Mouse (Mus musculus) midbrain, embryonic 16.5 days (tissue): ENCODE measurements around the gene Tsks. TPM values are rescaled to one million over a fixed set of nuclear protein-coding genes. Genes with fewer than 3 reads are reported as not detected.

Source experiments
- ATAC-seq: fragments of 200-750 bp; cut with Nextera tagmentation; 2 replicates; pipeline ENCODE4 v1.8.0; 2017; ENCODE audit warnings: moderate TSS enrichment
- H3K27ac ChIP-seq: fragments of 300-500 bp; sonication (generic); 2 replicates; pipeline ENCODE4 v1.5.1; 2014; ENCODE audit warnings: mild to moderate bottlenecking, low read length, mixed read lengths
- H3K27me3 ChIP-seq: fragments of 300-500 bp; sonication (generic); 2 replicates; pipeline ENCODE4 v1.6.1; 2014; ENCODE audit warnings: low read depth, low read length, mixed read lengths; ENCODE audit not compliant: control insufficient read depth, insufficient read depth
- H3K36me3 ChIP-seq: fragments of 300-500 bp; sonication (generic); 2 replicates; pipeline ENCODE4 v1.6.1; 2014; ENCODE audit warnings: mild to moderate bottlenecking, low read length, moderate library complexity, mixed read lengths; ENCODE audit not compliant: control insufficient read depth, insufficient read depth
- H3K4me1 ChIP-seq: fragments of 300-500 bp; sonication (generic); 2 replicates; pipeline ENCODE4 v1.6.1; 2014; ENCODE audit warnings: mild to moderate bottlenecking, low read length, mixed read lengths; ENCODE audit not compliant: control insufficient read depth, insufficient read depth
- H3K4me2 ChIP-seq: fragments of 300-500 bp; sonication (generic); 2 replicates; pipeline ENCODE4 v1.6.1; 2014; ENCODE audit warnings: mild to moderate bottlenecking, low read length, mixed read lengths
- H3K4me3 ChIP-seq: fragments of 300-500 bp; sonication (generic); 2 replicates; pipeline ENCODE4 v1.5.1; 2014; ENCODE audit warnings: low read depth, mild to moderate bottlenecking, low read length, moderate library complexity, mixed read lengths
- H3K9ac ChIP-seq: fragments of 300-500 bp; sonication (generic); 2 replicates; pipeline ENCODE4 v1.6.1; 2014; ENCODE audit warnings: low read depth, low read length, mixed read lengths
- H3K9me3 ChIP-seq: fragments of 300-500 bp; sonication (generic); replicated peaks from 2 replicates; pipeline ENCODE4 v1.6.1; 2014; ENCODE audit warnings: mild to moderate bottlenecking, low read length, mixed read lengths; ENCODE audit not compliant: control insufficient read depth, poor library complexity, severe bottlenecking
- WGBS: fragments of 180-500 bp; shearing (Covaris S2); extraction: QIAGEN DNeasy Blood & Tissue Kit; methylation state at CpG from one replicate; pipeline ENCODE4 v1.1.7; 2014; 5-methylcytosine and 5-hydroxymethylcytosine counted together
- polyA plus RNA-seq: library from polyadenylated mRNA; unstranded; fragments of >200 nt; fragmentation: Nextera tagmentation; extraction: Ambion mirVana; gene quantifications from 2 replicates; pipeline ENCODE4 v1.2.1, GENCODE M21; 2015

Tsks gene
- polyA plus RNA-seq, 1 experiment from 2014 or later = 0.10 TPM

DNA sequence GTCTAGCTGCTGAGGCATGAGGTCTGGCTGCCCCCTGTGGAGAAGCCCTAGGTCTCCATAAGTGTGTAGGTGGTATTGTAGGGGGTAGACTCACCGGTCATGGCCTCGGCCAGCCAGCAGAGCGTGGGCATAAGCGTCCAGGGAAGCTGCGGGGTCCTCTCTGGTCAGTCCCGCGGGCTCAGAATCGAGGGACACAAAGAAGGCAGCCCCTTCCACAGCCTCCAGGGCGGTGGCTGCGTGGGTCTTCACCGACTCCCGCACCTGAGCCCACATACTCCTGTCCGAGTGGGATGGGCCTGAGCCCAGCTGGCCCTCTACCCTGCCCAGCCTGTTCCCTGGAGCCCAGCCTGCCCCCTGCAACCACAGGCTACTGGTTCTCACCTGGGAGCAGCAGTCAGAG, 22.0 kb downstream of the Tsks start:
- Histone ChIP-seq H3K36me3 (peaks cover 27% of the 10 kb centered on the region), H3K4me2 (no peak overlapping the region), H3K4me1 (no peaks in the 10 kb centered on the region; the same call in 1 of the 2 replicates), H3K9ac (no peak overlapping the region), H3K27me3 (no peaks in the 10 kb centered on the region), H3K9me3 (no peaks in the 10 kb centered on the region), H3K4me3 (no peak overlapping the region), H3K27ac (no peak overlapping the region)
- no peak for ATAC-seq
- 95% methylated on average over 12 of the region's 13 CpGs for WGBS

DNA sequence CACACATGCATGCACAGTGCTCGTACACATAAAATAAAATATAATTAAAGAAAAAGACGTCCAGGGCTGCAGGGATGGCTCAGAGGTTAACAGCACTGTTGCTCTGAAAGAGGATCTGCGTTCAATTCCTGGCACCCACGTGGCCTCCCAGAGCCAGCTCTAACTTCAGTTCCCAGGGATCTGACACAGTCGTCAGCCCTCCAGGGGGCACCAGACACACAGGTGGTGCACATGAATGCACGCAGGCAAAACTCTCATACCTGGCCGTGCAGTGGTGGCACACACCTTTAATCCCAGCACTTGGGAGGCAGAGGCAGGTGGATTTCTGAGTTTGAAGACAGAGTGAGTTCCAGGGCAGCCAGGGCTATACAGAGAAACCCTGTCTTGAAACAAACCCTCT, 23.0 kb downstream of the Tsks start:
- Histone ChIP-seq H3K4me3 (no peak overlapping the region), H3K36me3 (peaks cover 24% of the 10 kb centered on the region), H3K9me3 (no peaks in the 10 kb centered on the region), H3K4me2 (no peak overlapping the region), H3K4me1 (peaks cover 2% of the 10 kb centered on the region), H3K27ac (no peak overlapping the region), H3K9ac (no peak overlapping the region), H3K27me3 (no peaks in the 10 kb centered on the region)
- no peak for ATAC-seq
- 80% methylated on average over 7 of the region's 7 CpGs for WGBS

DNA sequence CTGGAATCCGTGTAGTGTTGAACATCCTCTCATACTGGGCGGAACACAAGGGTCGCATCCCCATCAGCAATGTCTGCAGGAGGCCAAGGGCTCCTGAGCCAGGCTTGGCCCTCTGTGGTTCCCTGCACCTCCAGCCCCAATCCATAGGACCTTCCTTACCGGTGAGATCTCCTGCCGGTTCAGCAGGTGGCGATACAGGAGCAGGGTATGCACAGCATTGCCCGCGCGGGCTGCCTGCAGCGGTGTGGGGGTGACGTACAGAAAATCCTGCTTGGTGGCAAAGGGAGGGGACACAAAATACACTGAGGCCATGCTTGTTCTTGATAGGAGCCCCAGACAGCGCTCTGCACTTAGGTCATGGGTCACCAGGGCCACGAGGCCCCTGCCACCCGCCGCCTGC, 23.6 kb downstream of the Tsks start:
- ATAC-seq = no peak
- H3K27me3 ChIP-seq = no peaks in the 10 kb centered on the region
- no peak overlapping the region for H3K27ac ChIP-seq
- peaks cover 24% of the 10 kb centered on the region for H3K36me3 ChIP-seq
- H3K9me3 ChIP-seq = no peaks in the 10 kb centered on the region
- no peak overlapping the region for H3K9ac ChIP-seq
- no peak overlapping the region for H3K4me3 ChIP-seq
- peaks cover 9% of the 10 kb centered on the region for H3K4me1 ChIP-seq
- H3K4me2 ChIP-seq = no peak overlapping the region
- 77% methylated on average over 15 of the region's 15 CpGs for WGBS

DNA sequence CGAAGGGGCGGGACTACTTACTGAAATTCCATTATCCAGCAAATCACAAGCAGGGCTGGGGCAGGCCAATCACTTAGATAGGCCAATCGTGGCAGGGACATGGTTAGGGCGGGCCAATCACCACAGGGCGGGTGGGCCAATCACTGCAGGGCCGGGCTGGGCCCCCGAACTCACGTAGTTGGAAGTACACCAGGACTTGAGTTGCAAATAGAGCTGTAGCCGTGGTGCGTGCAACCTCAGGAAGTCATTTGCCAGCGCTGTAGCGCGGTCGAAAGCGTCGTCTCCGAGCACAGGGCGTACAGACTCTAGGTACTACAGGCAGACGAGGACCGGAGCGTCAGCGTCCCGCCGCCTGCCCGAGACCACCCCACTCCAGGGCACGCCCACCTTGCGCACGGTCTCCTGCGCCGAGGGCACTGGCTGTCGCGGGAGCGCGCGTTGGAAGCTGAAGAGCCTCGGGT, 27.3 kb downstream of the Tsks start:
- under 1% methylated on average over 36 of the region's 36 CpGs for WGBS
- H3K9ac ChIP-seq = peak overlapping the region; percentile 43
- peaks cover 33% of the 10 kb centered on the region for H3K4me1 ChIP-seq
- peak; percentile 95 for ATAC-seq
- no peaks in the 10 kb centered on the region for H3K27me3 ChIP-seq
- peak overlapping the region; percentile 56 for H3K4me3 ChIP-seq
- H3K36me3 ChIP-seq = peaks cover 14% of the 10 kb centered on the region; the same call in 1 of the 2 replicates
- peak overlapping the region; percentile 63 for H3K4me2 ChIP-seq
- peak overlapping the region; percentile 71 for H3K27ac ChIP-seq
- H3K9me3 ChIP-seq = no peaks in the 10 kb centered on the region

DNA sequence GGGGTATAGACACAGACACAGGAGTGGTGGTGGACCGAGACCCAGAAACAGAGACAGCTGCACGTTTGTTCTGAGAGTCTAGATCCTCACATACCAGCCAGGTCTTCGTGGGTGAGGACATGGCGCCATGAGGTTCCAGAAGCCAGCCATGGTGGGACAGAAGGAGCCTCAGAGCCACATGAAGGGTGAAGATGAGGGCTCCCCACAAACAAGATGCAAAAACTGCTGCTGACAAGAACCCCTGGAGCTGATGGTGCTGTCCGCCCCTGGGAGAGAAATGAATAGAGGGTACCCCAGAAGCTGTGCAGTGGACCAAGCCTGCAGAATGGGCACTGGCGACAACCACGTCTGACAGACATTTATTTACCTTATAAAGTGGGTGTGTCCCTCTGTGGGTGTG, 28.1 kb downstream of the Tsks start:
- Histone ChIP-seq H3K27ac (peak overlapping the region; percentile 71), H3K9me3 (no peaks in the 10 kb centered on the region), H3K4me1 (peaks cover 34% of the 10 kb centered on the region), H3K4me3 (peak overlapping the region; percentile 56), H3K9ac (peak overlapping the region; percentile 43), H3K27me3 (no peaks in the 10 kb centered on the region), H3K4me2 (peak overlapping the region; percentile 63), H3K36me3 (peaks cover 7% of the 10 kb centered on the region; the same call in 1 of the 2 replicates)
- no peak for ATAC-seq
- WGBS = 68% methylated on average over 7 of the region's 7 CpGs

DNA sequence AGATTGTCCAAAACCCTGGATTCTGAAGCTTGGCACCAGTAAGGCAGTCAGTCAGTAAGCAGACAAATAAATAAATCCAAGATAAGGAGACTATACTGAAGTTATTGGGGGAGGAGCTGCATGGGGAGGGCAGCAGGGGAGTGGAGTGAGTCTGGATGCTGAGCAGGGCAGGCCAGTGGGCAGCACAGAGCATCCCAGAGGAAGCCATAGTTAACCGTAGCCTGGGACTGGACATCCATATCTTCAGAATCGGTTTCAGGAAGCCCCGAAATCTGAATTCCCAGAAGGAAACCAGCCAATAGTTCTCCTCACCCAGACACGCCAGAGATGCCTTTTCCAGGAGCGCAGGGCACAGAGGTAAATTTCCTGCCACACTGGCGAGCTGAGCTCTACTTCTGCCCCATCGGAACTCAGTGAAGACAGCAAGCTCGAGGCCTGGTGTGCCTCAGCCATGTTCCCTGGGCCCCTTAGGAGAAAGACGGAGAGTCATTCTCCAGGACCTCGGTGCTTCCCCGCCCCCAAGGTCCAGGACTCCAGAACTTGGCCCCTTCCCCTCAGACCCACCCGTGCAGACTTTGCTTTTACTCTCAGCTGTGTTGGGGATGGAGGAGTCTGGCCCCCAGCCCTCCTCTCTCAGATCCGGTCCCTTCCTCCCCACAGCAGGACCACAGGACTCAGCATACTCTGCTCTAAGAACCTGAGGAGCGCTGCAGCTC, 30.6 kb downstream of the Tsks start:
- Histone ChIP-seq H3K36me3 (peaks cover 15% of the 10 kb centered on the region), H3K9me3 (no peaks in the 10 kb centered on the region), H3K4me3 (peak overlapping the region; percentile 47), H3K27me3 (no peaks in the 10 kb centered on the region), H3K27ac (peak overlapping the region; percentile 95), H3K4me2 (peak overlapping the region; percentile 87), H3K4me1 (peaks cover 34% of the 10 kb centered on the region), H3K9ac (peak overlapping the region; percentile 73)
- no peak for ATAC-seq
- 23% methylated on average over 14 of the region's 14 CpGs for WGBS

DNA sequence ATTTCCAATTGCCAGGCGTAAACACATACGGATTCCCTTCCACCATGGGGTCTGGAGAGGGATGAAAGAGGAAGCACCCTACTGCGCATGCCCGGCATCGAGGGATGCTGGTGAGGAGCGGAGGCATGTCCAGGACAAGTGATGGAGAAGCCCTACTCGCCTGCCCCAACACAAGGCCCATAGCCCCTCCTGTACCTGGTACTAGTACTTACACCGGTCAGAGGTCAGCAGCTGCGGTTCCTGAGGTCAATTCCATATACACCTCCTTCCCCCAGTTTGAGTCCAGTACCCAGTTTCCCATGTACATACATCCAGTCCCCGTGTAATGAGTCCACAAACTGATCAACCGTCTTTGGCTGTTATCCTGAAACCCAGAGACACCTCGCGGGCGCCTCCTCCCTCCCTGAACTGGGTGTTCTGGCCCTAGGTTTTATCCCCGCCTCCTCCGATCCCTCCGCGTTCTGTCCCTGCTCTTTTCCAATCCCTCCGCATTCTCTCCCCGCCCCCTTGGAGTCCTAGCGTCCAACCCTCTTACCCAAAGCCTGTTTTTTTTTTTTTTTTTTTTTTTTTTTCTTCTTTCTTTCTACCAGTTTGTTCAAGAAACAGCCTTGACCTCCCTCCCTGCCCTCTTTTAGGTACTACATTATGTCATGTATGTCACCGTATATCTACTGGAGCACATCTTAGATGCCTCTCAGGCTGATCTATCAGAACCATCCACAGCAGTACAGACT, 31.5 kb downstream of the Tsks start, which contains the start of gene Cpt1c:
TSS of gene Cpt1c (minus strand) at position 469 of the 734 bp plus-strand sequence.
- H3K4me1 ChIP-seq = peaks cover 34% of the 10 kb centered on the region
- H3K27ac ChIP-seq = peak within 1 kb of the TSS; percentile 95
- peak; percentile 52 for ATAC-seq
- H3K36me3 ChIP-seq = peaks cover 24% of the 10 kb centered on the region
- under 1% methylated on average over 22 of the region's 22 CpGs for WGBS
- H3K27me3 ChIP-seq = no peaks in the 10 kb centered on the region
- peak within 1 kb of the TSS; percentile 87 for H3K4me2 ChIP-seq
- no peaks in the 10 kb centered on the region for H3K9me3 ChIP-seq
- H3K4me3 ChIP-seq = peak within 1 kb of the TSS; percentile 47
- peak within 1 kb of the TSS; percentile 73 for H3K9ac ChIP-seq

DNA sequence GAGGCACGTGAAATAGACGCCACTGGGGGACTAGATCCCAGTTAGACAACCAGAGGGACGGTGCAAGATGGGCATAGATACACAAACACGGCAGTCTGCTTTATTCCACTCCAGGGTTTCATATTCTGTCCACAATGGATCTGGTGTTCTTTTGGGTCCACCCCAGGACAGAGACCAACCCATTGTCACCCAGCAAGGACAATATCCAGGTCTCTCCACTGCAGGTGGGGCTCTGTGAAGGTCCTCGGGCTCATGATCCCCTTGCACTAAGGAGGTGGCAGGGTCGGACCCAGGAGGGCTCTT, 32.1 kb downstream of the Tsks start:
- H3K9ac ChIP-seq = peak overlapping the region; percentile 33; the same call in 1 of the 2 replicates
- WGBS = 16% methylated on average over 6 of the region's 6 CpGs
- peak overlapping the region; percentile 87 for H3K4me2 ChIP-seq
- no peaks in the 10 kb centered on the region for H3K27me3 ChIP-seq
- H3K27ac ChIP-seq = peak overlapping the region; percentile 95
- ATAC-seq = no peak
- peaks cover 34% of the 10 kb centered on the region for H3K4me1 ChIP-seq
- H3K36me3 ChIP-seq = peaks cover 24% of the 10 kb centered on the region
- H3K9me3 ChIP-seq = no peaks in the 10 kb centered on the region
- H3K4me3 ChIP-seq = peak overlapping the region; percentile 47

DNA sequence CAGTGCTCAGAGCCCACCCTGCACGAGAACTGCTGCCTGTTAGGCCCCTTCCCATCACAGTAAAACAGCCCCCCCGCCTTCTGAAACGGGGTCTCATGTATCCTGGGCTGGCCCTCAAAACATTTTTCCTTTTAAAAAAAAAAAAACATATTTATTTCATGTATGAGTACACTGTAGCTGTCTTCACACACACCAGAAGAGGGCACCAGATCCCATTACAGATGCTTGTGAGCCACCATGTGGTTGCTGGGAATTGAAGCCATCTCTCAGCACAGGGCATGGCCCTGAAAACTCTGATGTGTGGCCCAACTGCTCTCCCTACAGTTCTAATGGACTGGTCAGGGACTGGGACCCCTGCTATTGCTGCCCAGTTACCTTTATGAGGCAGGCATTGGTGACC, 35.3 kb downstream of the Tsks start:
- no peak overlapping the region for H3K4me2 ChIP-seq
- no peaks in the 10 kb centered on the region for H3K9me3 ChIP-seq
- no peak overlapping the region for H3K9ac ChIP-seq
- H3K36me3 ChIP-seq = peaks cover 42% of the 10 kb centered on the region
- no peak for ATAC-seq
- H3K4me3 ChIP-seq = no peak overlapping the region
- 99% methylated on average over 3 of the region's 3 CpGs for WGBS
- H3K4me1 ChIP-seq = peaks cover 11% of the 10 kb centered on the region
- no peaks in the 10 kb centered on the region for H3K27me3 ChIP-seq
- no peak overlapping the region for H3K27ac ChIP-seq
